Mouse (Mus musculus) heart, postnatal 0 days (tissue): ENCODE measurements around the gene Supt3. TPM values are rescaled to one million over a fixed set of nuclear protein-coding genes. Genes with fewer than 3 reads are reported as not detected.

ENCODE experiments used
- ATAC-seq: fragments of 200-750 bp; cut with Nextera tagmentation; 2 replicates; pipeline ENCODE4 v1.8.0; 2017; ENCODE audit warnings: low read depth, moderate number of reproducible peaks, moderate library complexity; ENCODE audit not compliant: insufficient read depth
- DNase-seq: peaks from one replicate; pipeline ENCODE4 v3.0.0-alpha.2; 2016; ENCODE audit warnings: low spot score
- H3K27ac ChIP-seq: fragments of 300-500 bp; sonication (generic); 2 replicates; pipeline ENCODE4 v1.5.1; 2014; ENCODE audit warnings: low read depth, mild to moderate bottlenecking
- H3K27me3 ChIP-seq: fragments of 300-500 bp; sonication (generic); 2 replicates; pipeline ENCODE4 v1.6.1; 2014; ENCODE audit warnings: low read length, mixed read lengths; ENCODE audit not compliant: control insufficient read depth, insufficient read depth
- H3K36me3 ChIP-seq: fragments of 300-500 bp; sonication (generic); replicated peaks from 2 replicates; pipeline ENCODE4 v1.6.1; 2014; ENCODE audit warnings: low read length, mixed read lengths; ENCODE audit not compliant: control insufficient read depth, insufficient read depth
- H3K4me1 ChIP-seq: fragments of 300-500 bp; sonication (generic); 2 replicates; pipeline ENCODE4 v1.6.1; 2014; ENCODE audit warnings: antibody characterized with exemption; ENCODE audit not compliant: control insufficient read depth, insufficient read depth
- H3K4me2 ChIP-seq: fragments of 300-500 bp; sonication (generic); 2 replicates; pipeline ENCODE4 v1.6.1; 2014; ENCODE audit warnings: low read depth, mild to moderate bottlenecking, low read length, moderate library complexity
- H3K4me3 ChIP-seq: fragments of 300-500 bp; sonication (generic); 2 replicates; pipeline ENCODE4 v1.5.1; 2014; ENCODE audit warnings: low read depth, low read length
- H3K9ac ChIP-seq: fragments of 300-500 bp; sonication (generic); replicated peaks from 2 replicates; pipeline ENCODE4 v1.6.1; 2014; ENCODE audit warnings: low read depth, low read length, mixed read lengths
- H3K9me3 ChIP-seq: fragments of 300-500 bp; sonication (generic); replicated peaks from 2 replicates; pipeline ENCODE4 v1.6.1; 2016; ENCODE audit warnings: low read length; ENCODE audit not compliant: control insufficient read depth
- CTCF ChIP-seq: IDR thresholded peaks from 2 replicates; pipeline ENCODE4 v1.5.1; 2016; ENCODE audit warnings: antibody characterized with exemption, control low read depth, low read depth
- EP300 ChIP-seq: IDR thresholded peaks from 2 replicates; pipeline ENCODE4 v1.6.1; 2016; ENCODE audit warnings: antibody characterized with exemption, low read depth
- WGBS: fragments of 180-500 bp; shearing (Covaris S2); extraction: QIAGEN DNeasy Blood & Tissue Kit; methylation state at CpG from one replicate; pipeline ENCODE4 v1.1.7; 2014; 5-methylcytosine and 5-hydroxymethylcytosine counted together
- polyA plus RNA-seq: library from polyadenylated mRNA; unstranded; fragments of >200 nt; fragmentation: Nextera tagmentation; extraction: Ambion mirVana; gene quantifications from 2 replicates; pipeline ENCODE4 v1.2.1, GENCODE M21; 2015
- total RNA-seq: library from RNA; depleted of rRNA; stranded (reverse); fragments of >200 nt; gene quantifications from 2 replicates; pipeline ENCODE4 v1.2.3, GENCODE M21; 2014; ENCODE audit warnings: low replicate concordance

Supt3 gene
- total and polyA plus RNA-seq, 2 experiments from 2014 or later, result 4.3 to 19.5 TPM

DNA sequence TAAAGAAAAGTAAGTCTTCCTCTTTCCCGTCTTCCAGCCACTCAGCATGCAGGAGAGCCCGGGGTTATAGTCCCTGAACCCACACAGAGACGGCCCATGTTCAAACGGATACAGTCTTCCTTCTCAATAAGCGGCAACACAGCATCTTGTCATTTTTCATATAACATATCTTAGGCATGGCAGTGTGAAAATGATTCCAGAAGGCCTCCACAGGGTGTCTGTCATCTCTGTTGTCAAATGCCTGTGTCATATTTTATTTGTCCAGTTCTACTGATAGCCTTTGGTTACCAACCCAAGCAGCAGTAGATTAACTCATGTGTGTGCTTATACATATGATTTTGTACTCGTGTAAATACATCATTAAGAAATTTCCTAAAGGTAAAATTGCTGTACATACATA is 270.3 kb downstream of the Supt3 start:
- no peak for TF ChIP-seq CTCF
- no peak overlapping the region for H3K9ac ChIP-seq
- H3K4me1 ChIP-seq, result no peaks in the 10 kb centered on the region
- H3K27ac ChIP-seq, result no peak overlapping the region
- ATAC-seq (no peak), DNase-seq (no peak)
- no peak overlapping the region for H3K4me3 ChIP-seq
- H3K4me2 ChIP-seq, result no peak overlapping the region
- no peaks in the 10 kb centered on the region; the same call in 1 of the 2 replicates for H3K36me3 ChIP-seq
- H3K27me3 ChIP-seq, result no peaks in the 10 kb centered on the region
- WGBS, result 85% methylated on average over 6 of the region's 6 CpGs
- H3K9me3 ChIP-seq, result no peaks in the 10 kb centered on the region

- Histone ChIP-seq H3K9me3 (no peaks in the 10 kb centered on the region), H3K27ac (no peak overlapping the region), H3K27me3 (no peaks in the 10 kb centered on the region), H3K9ac (no peak overlapping the region), H3K4me2 (no peak overlapping the region), H3K4me1 (no peaks in the 10 kb centered on the region), H3K4me3 (no peak overlapping the region), H3K36me3 (no peaks in the 10 kb centered on the region; the same call in 1 of the 2 replicates)
- ATAC-seq (no peak), DNase-seq (no peak)
- no peak for TF ChIP-seq EP300
- WGBS, result 73% methylated on average over 3 of the region's 3 CpGs
Observed at GRCm38 (mm10) chr17:45051971-45052370, 275.0 kb downstream of the Supt3 start.

DNA sequence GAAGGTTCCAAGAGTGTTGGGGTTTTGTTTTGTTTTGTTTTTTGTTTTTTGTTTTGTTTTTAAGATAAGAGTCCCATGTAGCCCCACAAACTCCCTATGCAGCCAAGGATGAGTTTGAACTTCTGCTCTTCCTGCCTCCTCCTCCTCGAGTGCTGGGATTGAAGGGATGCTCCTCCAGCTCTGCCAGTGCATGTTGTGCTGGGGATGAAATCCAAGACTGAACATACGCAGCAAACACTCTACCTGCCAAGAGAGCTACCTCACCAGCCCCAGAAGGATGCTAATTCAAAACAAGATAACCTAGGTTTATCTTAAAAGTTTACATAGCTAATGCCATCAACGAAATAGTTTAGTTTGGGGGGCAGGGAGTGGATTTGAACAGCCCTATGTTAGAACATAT is 276.4 kb downstream of the Supt3 start:
- DNase-seq (no peak), ATAC-seq (no peak)
- TF ChIP-seq EP300, result no peak
- TF ChIP-seq CTCF, result no peak
- H3K4me1 ChIP-seq, result no peaks in the 10 kb centered on the region
- H3K27me3 ChIP-seq, result no peaks in the 10 kb centered on the region
- no peak overlapping the region for H3K9ac ChIP-seq
- H3K36me3 ChIP-seq, result no peaks in the 10 kb centered on the region; the same call in 1 of the 2 replicates
- no peak overlapping the region for H3K4me3 ChIP-seq
- WGBS, result 76% methylated on average over 3 of the region's 3 CpGs
- no peaks in the 10 kb centered on the region for H3K9me3 ChIP-seq
- no peak overlapping the region for H3K4me2 ChIP-seq
- H3K27ac ChIP-seq, result no peak overlapping the region

DNA sequence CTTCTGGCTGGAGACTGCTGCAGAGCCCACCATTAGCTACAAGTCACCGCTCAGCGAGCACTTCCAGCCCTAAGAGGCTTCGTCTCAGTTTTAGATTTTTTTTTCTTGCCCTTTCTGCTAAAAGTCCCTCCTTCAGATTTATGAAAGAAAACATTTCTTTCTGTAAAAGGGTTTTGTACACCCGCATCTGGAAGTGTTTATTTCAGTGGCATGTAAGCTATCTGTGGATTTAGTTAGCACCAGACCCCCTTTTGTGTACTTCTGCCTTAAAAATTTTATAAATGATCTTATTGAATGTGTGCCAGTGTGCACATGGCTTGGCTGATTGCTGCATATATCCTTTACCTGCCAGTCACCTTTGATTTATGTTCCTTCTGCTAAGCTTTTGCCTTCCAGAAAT is 277.6 kb downstream of the Supt3 start:
- Histone ChIP-seq H3K4me1 (no peaks in the 10 kb centered on the region), H3K9me3 (no peaks in the 10 kb centered on the region), H3K36me3 (no peaks in the 10 kb centered on the region), H3K4me3 (no peak overlapping the region), H3K27ac (no peak overlapping the region), H3K27me3 (no peaks in the 10 kb centered on the region), H3K4me2 (no peak overlapping the region), H3K9ac (no peak overlapping the region)
- no peak for DNase-seq
- no peak for ATAC-seq
- no peak for TF ChIP-seq EP300
- TF ChIP-seq CTCF, result no peak
- WGBS, result 88% methylated on average over 4 of the region's 4 CpGs

GRCm38 (mm10) chr17:45056894-45057293 is 279.9 kb downstream of the Supt3 start:
- H3K9me3 ChIP-seq, result no peaks in the 10 kb centered on the region
- no peak for DNase-seq
- ATAC-seq, result no peak
- H3K4me1 ChIP-seq, result no peaks in the 10 kb centered on the region
- no peaks in the 10 kb centered on the region for H3K36me3 ChIP-seq
- no peak overlapping the region for H3K27ac ChIP-seq
- no peaks in the 10 kb centered on the region for H3K27me3 ChIP-seq
- no peak overlapping the region for H3K9ac ChIP-seq
- TF ChIP-seq CTCF, result no peak
- TF ChIP-seq EP300, result no peak
- H3K4me3 ChIP-seq, result no peak overlapping the region
- H3K4me2 ChIP-seq, result no peak overlapping the region
- WGBS, result 83% methylated on average over 2 of the region's 2 CpGs

DNA sequence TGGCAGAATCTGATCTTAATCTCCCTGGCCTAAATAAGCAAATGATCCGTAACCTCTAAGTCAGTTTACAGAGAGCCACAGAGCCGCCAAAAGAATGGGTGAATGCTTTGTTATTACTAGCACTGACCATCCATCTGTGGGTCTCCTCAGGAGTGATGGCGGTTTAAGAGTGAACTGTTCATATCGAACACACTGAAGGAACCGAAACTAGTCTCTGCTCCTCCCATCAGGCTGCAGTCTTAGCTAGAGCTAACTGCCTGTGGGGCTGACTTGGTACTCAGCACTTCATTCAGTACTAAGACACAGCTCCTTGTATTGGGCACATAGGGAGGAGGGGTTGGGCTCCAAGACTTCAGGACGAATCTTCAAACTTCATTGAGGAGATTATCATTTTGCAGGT is 280.8 kb downstream of the Supt3 start:
- Histone ChIP-seq H3K4me1 (no peaks in the 10 kb centered on the region), H3K9ac (no peak overlapping the region), H3K36me3 (no peaks in the 10 kb centered on the region), H3K4me2 (no peak overlapping the region), H3K4me3 (no peak overlapping the region), H3K27me3 (no peaks in the 10 kb centered on the region), H3K9me3 (no peaks in the 10 kb centered on the region), H3K27ac (no peak overlapping the region)
- ATAC-seq (no peak), DNase-seq (no peak)
- WGBS, result 84% methylated on average over 6 of the region's 6 CpGs
- TF ChIP-seq EP300 (no peak), CTCF (no peak)
